Mouse (Mus musculus) embryo, embryonic 10 days (tissue): ENCODE measurements around the gene Olfr1371.
"Not testable (repeated sequence)": the region's sequence is repeated elsewhere in the genome, so short reads cannot be mapped to it uniquely, and the experiment has no call there.

ENCODE experiments used
- DNase-seq: peaks from one replicate; pipeline ENCODE4 v3.0.0-alpha.2; 2015; ENCODE audit warnings: low spot score

Gene Olfr1371

DNA sequence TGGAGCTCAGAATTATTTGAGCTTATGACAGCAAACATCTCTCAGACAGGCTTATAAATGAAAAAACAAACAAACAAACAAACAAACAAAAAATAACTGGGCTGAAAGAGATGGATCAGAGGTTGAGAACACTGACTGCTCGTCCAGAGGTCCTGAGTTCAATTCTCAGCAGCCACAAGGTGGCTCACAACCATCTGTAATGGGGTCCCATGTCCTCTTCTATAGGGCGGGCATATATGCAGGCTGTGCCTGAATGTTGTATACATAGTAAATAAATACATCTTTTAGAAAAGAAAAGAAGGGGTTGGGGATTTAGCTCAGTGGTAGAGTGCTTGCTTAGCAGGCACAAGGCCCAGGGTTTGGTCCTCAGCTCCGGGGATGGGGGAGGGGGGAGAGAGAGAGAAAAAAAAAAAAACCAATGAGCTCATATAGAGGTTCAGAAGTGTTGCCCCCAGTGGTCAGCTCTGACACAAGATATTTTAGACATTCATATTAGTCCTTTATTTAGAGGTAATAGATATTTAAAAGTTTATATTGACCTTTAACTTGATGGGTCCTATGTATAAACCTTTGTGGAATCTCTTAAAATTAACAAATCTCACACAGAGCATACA lies 12.3 kb upstream of the Olfr1371 start:
- no peak for DNase-seq

DNA sequence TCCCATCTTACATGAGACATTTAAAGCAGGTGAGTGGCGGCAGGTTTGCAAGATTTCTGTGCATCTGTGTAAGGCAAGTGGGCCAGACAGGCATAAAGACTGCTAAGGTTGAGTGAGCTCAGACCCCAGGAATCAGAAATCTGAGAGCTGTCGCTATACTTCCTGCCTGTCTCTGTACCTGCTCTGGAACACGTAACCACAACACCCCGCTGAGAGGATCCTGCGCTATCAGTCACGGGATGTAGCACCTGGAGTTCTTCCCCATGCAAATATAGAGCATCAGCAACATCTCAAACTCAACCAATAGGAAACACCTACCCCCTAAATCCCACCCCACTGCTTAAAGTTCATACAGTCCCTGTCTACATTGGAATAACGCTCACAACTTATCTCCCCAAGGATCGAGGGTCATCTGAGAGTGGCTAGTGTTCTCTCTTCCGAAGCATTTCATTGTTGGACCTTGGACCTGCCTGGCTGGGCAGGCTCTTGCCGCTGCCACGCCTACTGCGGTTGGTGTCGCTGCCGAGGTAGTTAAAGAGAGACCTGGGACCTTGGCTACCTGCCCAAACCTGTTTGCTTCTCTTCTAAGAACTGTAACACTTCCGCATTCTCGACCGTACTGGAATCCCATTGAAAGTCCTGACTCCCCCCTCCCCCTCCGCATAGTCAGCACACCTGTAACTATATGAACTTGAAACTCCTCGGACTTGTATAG lies 10.3 kb upstream of the Olfr1371 start:
- DNase-seq = peak; percentile 47

- peak; percentile 11 for DNase-seq
These were observed 9.1 kb upstream of the Olfr1371 start for GRCm38 (mm10) chr11:52222891-52223290.

DNA sequence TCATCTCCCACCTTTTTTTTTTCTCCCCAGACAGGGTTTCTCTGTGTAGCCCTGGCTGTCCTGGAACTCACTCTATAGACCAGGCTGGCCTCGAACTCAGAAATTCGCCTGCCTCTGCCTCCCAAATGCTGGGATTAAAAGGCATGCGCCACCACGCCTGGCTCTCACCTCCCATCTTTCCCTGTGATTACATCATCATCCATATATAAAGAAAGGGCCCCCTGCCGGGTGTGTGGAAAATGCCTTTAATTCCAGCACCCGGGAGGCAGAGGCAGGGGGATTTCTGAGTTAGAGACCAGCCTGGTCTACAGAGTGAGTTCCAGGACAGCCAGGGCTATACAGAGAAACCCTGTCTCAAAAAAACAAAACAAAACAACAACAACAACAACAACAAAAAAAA lies 8.1 kb upstream of the Olfr1371 start:
- not testable (repeated sequence) for DNase-seq

DNA sequence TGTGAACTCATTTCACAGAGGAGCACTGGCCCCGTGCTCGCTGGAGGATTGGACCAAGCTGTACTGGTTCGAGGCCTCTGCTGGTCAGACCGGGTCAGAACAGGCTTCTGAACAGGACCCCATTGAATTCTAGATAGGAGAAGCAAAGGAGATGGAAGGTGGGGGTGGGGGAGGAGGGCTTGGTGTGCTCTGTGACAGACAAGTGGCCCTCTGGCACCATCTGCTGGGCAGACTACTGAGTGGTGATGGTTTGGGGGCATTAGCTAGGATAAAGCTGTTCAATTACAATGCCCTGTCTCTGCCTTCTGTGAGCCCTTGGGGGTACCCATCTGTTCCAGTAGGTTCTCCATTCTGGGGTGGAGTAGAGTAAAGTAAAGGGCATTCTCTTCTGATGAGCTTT lies 6.5 kb upstream of the Olfr1371 start:
- peak; percentile 80 for DNase-seq

GRCm38 (mm10) chr11:52196496-52197023 lies 17.2 kb downstream of the Olfr1371 start:
- not testable (repeated sequence) for DNase-seq

GRCm38 (mm10) chr11:52180651-52181050 lies 33.1 kb downstream of the Olfr1371 start:
- DNase-seq = not testable (repeated sequence)

GRCm38 (mm10) chr11:52179897-52180296 lies 33.9 kb downstream of the Olfr1371 start:
- not testable (repeated sequence) for DNase-seq

DNA sequence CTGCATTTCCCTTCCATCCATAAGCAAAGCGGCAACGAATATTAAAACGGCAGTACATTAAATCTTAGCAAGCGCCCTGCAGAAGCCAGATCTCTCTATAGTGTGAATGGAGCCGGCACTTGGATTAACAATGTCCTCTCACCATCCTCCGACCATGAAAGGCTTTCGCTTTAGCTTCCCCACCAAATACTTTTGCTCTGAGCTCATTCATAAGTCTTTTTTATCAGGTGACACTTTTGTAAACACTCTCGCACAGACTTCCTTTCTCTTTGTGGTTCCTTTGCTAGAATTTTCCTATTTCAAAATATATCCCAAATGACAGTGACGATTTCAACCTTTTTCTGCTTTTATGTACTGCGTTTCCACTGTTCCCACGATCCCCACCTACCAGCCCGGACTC lies 45.3 kb downstream of the Olfr1371 start:
- DNase-seq = peak; percentile 9

DNA sequence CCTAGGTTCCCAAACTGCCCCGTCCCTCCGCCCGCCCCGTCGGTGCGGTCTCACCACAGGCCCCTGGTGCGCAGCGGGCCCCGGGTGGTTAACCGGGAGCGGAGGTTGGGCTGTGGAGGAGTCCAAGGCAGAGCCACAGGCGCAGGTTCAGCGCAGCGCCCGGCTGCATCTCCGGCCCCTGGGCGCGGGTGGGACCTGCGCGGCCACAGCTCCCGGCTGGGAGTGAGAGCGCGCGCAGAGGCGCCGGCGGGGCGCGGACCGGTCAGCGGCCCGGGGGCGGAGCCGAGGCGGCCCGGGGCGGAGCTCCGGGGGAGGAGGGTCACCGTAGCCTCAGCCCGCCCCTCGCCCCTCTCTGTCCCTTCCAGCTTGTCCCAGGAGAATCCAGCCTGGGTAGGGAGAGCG lies 45.9 kb downstream of the Olfr1371 start:
- peak; percentile 18 for DNase-seq

DNA sequence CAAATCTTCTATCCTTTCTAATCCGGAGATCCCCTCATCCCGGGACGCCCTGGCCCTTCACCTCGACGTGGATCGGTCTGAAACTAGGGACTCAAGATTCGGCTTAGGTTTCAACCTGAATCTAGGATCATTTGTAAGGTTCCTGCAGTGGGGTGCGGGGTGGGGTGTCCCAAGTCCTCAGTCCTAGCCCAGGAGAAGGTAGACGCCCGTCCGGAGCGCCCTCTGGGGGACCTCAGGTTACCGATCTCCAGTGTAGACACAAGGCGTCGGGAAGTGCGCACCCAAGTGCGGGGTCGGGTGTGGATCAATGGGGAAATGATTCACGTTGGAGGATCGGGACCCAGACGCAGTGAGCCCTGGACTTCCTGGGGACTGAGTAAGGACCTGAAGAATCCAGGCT lies 46.7 kb downstream of the Olfr1371 start:
- no peak for DNase-seq

DNA sequence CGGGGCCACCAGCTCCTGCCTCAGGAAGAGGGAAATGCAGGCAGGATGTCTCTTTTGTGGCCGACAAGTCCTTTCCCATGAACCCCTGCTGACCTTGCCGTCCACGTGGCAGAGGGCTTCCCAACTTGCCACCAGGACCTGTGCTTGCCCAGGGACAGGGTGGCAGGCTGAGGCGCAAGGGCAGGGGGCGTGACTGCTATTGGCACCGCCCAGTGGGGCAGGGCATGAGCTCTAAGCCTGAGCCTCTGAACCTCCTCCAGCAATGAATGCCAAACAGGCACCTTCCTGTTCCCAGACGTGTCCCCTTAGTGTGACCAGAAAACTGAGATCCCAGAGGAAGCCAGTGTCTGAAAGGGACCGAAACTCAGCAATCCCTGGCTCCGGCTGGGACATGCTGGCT lies 49.9 kb downstream of the Olfr1371 start:
- DNase-seq = peak; percentile 17
